In the genomic region with DNA sequence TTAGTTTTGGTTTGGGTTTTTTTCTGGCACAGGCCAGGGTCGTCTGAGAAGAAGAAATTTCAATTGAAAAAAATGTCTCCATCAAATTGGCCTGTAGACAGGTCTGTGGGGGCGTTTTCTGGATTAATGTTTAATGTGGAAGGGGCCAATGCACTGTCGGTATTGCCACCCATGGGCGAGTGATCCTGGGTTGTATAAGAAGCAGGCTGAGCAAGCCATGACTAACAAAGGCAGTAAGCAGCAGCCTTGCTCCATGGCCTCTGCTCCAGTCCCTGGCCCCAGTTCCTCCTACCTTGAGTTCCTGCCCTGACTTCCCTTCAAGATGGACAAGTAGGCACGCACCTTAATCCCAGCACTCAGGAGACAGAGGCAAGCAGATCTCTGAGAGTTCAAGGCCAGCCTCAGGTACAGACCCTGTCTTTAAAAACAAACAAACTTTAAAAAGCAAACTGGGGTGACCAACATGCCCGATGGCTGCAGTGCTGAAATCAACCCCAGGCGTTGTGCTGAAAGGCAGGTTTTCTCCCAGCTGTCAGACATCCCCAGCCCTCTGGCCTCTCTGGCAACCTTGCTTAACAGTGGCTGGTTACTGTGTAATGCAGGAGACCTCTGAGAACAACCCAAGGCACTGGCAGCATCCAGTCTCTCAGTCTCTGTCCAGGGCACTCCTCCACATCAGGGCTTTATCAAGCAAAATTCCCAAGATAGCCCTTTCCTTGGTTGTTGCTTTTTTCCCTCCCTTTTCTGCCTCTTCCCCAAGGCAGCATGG, we compare ENCODE assay signal across 21 mouse cellular contexts. TPM values are rescaled to one million over a fixed set of nuclear protein-coding genes. Genes with fewer than 3 reads are reported as not detected.
DNase-seq lines count a peak whose midpoint lies in the region; ATAC-seq and TF ChIP-seq lines count a peak whose summit lies in the region.
"Had no signal": no experiment of that assay in that cellular context is flagged by ENCODE, and none has a peak within 500 bp of the region (broad histone marks: within the 10 kb centered on the region; RNA-seq: fewer than 3 reads in every experiment).

No protein-coding gene starts in this region.

- TF ChIP-seq CTCF in midbrain, postnatal 0 days (IDR thresholded peaks at IDR 0.05), result no peak

- 0 out of 2 replicates have a peak overlapping the region, but pooled peaks have one; percentile 3 for H3K4me2 ChIP-seq in midbrain, postnatal 0 days (ENCODE audit: low read depth, low read length, poor library complexity, severe bottlenecking)
- H3K4me2 ChIP-seq in midbrain, embryonic 15.5 days, result no peak overlapping the region
- no peak overlapping the region for H3K4me2 ChIP-seq in liver, embryonic 16.5 days (ENCODE audit: low read depth, low read length)
- H3K4me2 ChIP-seq: embryonic facial prominence, embryonic 13.5 days; hindbrain, embryonic 13.5 days; intestine, embryonic 15.5 days; limb, embryonic 13.5 days; stomach, embryonic 15.5 days had no signal

- no peaks in the 10 kb centered on the region for H3K4me1 ChIP-seq in midbrain, postnatal 0 days (ENCODE audit: insufficient read depth, low read length)
- peaks cover 3% of the 10 kb centered on the region; the same call in 1 of the 2 replicates for H3K4me1 ChIP-seq in midbrain, embryonic 15.5 days
- peaks cover 8% of the 10 kb centered on the region for H3K4me1 ChIP-seq in brown adipose tissue, adult 24 weeks (ENCODE audit: control insufficient read depth, insufficient read depth, insufficient read length, low read length)
- peaks cover 13% of the 10 kb centered on the region for H3K4me1 ChIP-seq in liver, embryonic 16.5 days (ENCODE audit: control insufficient read depth, low read depth, low read length)
- H3K4me1 ChIP-seq: stomach, embryonic 15.5 days had no signal

- H3K4me3 ChIP-seq in midbrain, postnatal 0 days (ENCODE audit: low read depth, low read length), result no peak overlapping the region
- no peak overlapping the region for H3K4me3 ChIP-seq in midbrain, embryonic 15.5 days
- H3K4me3 ChIP-seq in brown adipose tissue, adult 24 weeks (ENCODE audit: insufficient read depth, low read depth, low read length), result no peak overlapping the region
- H3K4me3 ChIP-seq in liver, embryonic 16.5 days (ENCODE audit: low read depth, low read length), result no peak overlapping the region
- H3K4me3 ChIP-seq: embryonic facial prominence, embryonic 13.5 days; forebrain, embryonic 10.5 days; heart, embryonic 10.5 days; hindbrain, embryonic 13.5 days; intestine, embryonic 15.5 days; limb, embryonic 13.5 days; stomach, embryonic 15.5 days had no signal

- peak; percentile 64 for DNase-seq in kidney, adult 11 months
- no peak for DNase-seq in kidney, adult 18-20 months
- DNase-seq in midbrain, postnatal 0 days (ENCODE audit: low spot score), result no peak
- no peak for DNase-seq in embryo, embryonic 10.5 days (ENCODE audit: low spot score)
- DNase-seq in frontal cortex, adult 2 months (ENCODE audit: extremely low spot score in 1 of 2, low spot score in 1 of 2), result no peak
- DNase-seq: B cell, adult 2 months; cerebellum, adult 2 months; heart, postnatal 10 days; midbrain, embryonic 14.5 days; thymus, postnatal 14 days had no signal

- peak overlapping the region; percentile 48; the same call in 1 of the 2 replicates for H3K27ac ChIP-seq in midbrain, postnatal 0 days (ENCODE audit: low read depth, low read length)
- H3K27ac ChIP-seq in midbrain, embryonic 15.5 days, result no peak overlapping the region
- 0 out of 2 replicates have a peak overlapping the region, but pooled peaks have one; percentile 12 for H3K27ac ChIP-seq in brown adipose tissue, adult 24 weeks (replicated peaks; ENCODE audit: low read depth, low read length)
- H3K27ac ChIP-seq in liver, embryonic 16.5 days (ENCODE audit: low read length), result 0 out of 2 replicates have a peak overlapping the region, but pooled peaks have one; percentile 14
- H3K27ac ChIP-seq: embryonic facial prominence, embryonic 13.5 days; forebrain, embryonic 10.5 days; heart, embryonic 10.5 days; intestine, embryonic 15.5 days; limb, embryonic 13.5 days; stomach, embryonic 15.5 days had no signal

- WGBS in midbrain, postnatal 0 days, result 92% methylated on average over 7 of the region's 7 CpGs
- WGBS in midbrain, embryonic 15.5 days, result 86% methylated on average over 7 of the region's 7 CpGs
- 65% methylated on average over 7 of the region's 7 CpGs for WGBS in liver, embryonic 16.5 days (ENCODE audit: insufficient replicate concordance)

- H3K27me3 ChIP-seq in midbrain, postnatal 0 days (ENCODE audit: insufficient read depth, low read length), result no peaks in the 10 kb centered on the region
- H3K27me3 ChIP-seq in midbrain, embryonic 15.5 days (replicated peaks), result no peaks in the 10 kb centered on the region
- no peaks in the 10 kb centered on the region for H3K27me3 ChIP-seq in liver, embryonic 16.5 days (ENCODE audit: control insufficient read depth, insufficient read depth, low read depth, low read length)
- H3K27me3 ChIP-seq: embryonic facial prominence, embryonic 13.5 days; hindbrain, embryonic 13.5 days; intestine, embryonic 15.5 days; limb, embryonic 13.5 days; stomach, embryonic 15.5 days had no signal

- ATAC-seq in midbrain, postnatal 0 days (ENCODE audit: low FRiP score), result no peak
- ATAC-seq in midbrain, embryonic 15.5 days (replicated peaks), result no peak
- ATAC-seq in liver, embryonic 16.5 days (ENCODE audit: low read depth), result 0 out of 2 replicates have a peak, but pooled peaks have one; percentile 35
- ATAC-seq: intestine, embryonic 15.5 days; lung, postnatal 0 days had no signal

- H3K9ac ChIP-seq in midbrain, postnatal 0 days (replicated peaks; ENCODE audit: low read length, poor library complexity, severe bottlenecking), result no peak overlapping the region
- no peak overlapping the region for H3K9ac ChIP-seq in midbrain, embryonic 15.5 days
- H3K9ac ChIP-seq in liver, embryonic 16.5 days (ENCODE audit: low read depth, low read length), result no peak overlapping the region
- H3K9ac ChIP-seq: embryonic facial prominence, embryonic 13.5 days; hindbrain, embryonic 13.5 days; intestine, embryonic 15.5 days; limb, embryonic 13.5 days; stomach, embryonic 15.5 days had no signal

- H3K9me3 ChIP-seq in midbrain, postnatal 0 days (ENCODE audit: low read length), result no peaks in the 10 kb centered on the region
- H3K9me3 ChIP-seq in midbrain, embryonic 15.5 days, result no peaks in the 10 kb centered on the region
- H3K9me3 ChIP-seq in liver, embryonic 16.5 days (replicated peaks; ENCODE audit: control insufficient read depth, low read length), result no peaks in the 10 kb centered on the region
- H3K9me3 ChIP-seq: embryonic facial prominence, embryonic 13.5 days; forebrain, embryonic 10.5 days; heart, embryonic 10.5 days; hindbrain, embryonic 13.5 days; intestine, embryonic 15.5 days; limb, embryonic 13.5 days; stomach, embryonic 15.5 days had no signal

- no peaks in the 10 kb centered on the region for H3K36me3 ChIP-seq in midbrain, postnatal 0 days (ENCODE audit: insufficient read depth, low read length)
- no peaks in the 10 kb centered on the region for H3K36me3 ChIP-seq in midbrain, embryonic 15.5 days (replicated peaks)
- no peaks in the 10 kb centered on the region for H3K36me3 ChIP-seq in liver, embryonic 16.5 days (ENCODE audit: control insufficient read depth, insufficient read depth)
- H3K36me3 ChIP-seq: embryonic facial prominence, embryonic 13.5 days; heart, embryonic 10.5 days; hindbrain, embryonic 13.5 days; intestine, embryonic 15.5 days; stomach, embryonic 15.5 days had no signal

RNA-seq across cellular contexts. Expression of gene Pitpnc1, which starts 39.1 kb away (rescaled TPM):
- total RNA-seq in midbrain, postnatal 0 days (2014; rRNA removed), result 54.8 and 56.5 TPM in 2 replicates
- 50.5 and 54.0 TPM in 2 replicates for polyA plus RNA-seq in midbrain, postnatal 0 days (2015; fragmentation: Nextera tagmentation; extraction: Ambion mirVana)
- polyA plus RNA-seq in midbrain, embryonic 15.5 days (2015; fragmentation: Nextera tagmentation; extraction: Ambion mirVana), result 43.0 and 43.7 TPM in 2 replicates
- 13.8 and 23.1 TPM in 2 replicates for polyA plus RNA-seq in brown adipose tissue, adult 24 weeks (2012; ENCODE audit: insufficient read depth, insufficient read length, missing spikeins)
- polyA plus RNA-seq in liver, embryonic 16.5 days (2015; fragmentation: Nextera tagmentation; extraction: Ambion mirVana), result 7.6 and 9.2 TPM in 2 replicates
- polyA plus RNA-seq in frontal cortex, adult 2 months (2012; rRNA removed), result 25.3 and 26.6 TPM in 2 replicates

RNA-seq across cellular contexts. Expression of gene Psmd12, which starts 47.9 kb away (rescaled TPM):
- total RNA-seq in midbrain, postnatal 0 days (2014; rRNA removed), result 39.6 and 49.4 TPM in 2 replicates
- 150 and 156 TPM in 2 replicates for polyA plus RNA-seq in midbrain, postnatal 0 days (2015; fragmentation: Nextera tagmentation; extraction: Ambion mirVana)
- polyA plus RNA-seq in midbrain, embryonic 15.5 days (2015; fragmentation: Nextera tagmentation; extraction: Ambion mirVana), result 140 and 148 TPM in 2 replicates
- 105 and 113 TPM in 2 replicates for polyA plus RNA-seq in brown adipose tissue, adult 24 weeks (2012; ENCODE audit: insufficient read depth, insufficient read length, missing spikeins)
- polyA plus RNA-seq in liver, embryonic 16.5 days (2015; fragmentation: Nextera tagmentation; extraction: Ambion mirVana), result 79.2 and 81.0 TPM in 2 replicates
- 58.4 and 61.0 TPM in 2 replicates for polyA plus RNA-seq in frontal cortex, adult 2 months (2012; rRNA removed)
